ENCODE assay signal across 8 mouse cellular contexts in the genomic region with DNA sequence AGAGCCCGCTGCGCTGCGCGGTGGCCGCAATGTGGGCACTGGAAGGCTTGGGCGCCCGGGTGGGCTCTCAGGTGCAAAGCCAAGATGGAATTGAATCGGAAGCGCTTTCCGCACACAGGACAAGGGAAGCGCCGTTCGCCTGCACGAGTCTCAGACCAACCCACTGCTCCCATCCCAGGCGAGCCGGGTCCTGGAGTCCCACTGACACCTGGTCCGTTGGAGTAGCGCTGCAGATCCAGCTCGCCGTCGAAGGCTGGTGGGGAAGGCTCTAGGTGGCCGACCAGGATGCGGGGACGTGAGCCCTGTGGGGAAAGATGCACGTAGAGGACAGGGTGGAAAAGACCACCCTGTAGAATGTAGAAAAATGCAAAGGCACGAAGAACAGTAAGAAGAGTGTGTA. TPM values are rescaled to one million over a fixed set of nuclear protein-coding genes. Genes with fewer than 3 reads are reported as not detected.
DNase-seq lines count a peak whose midpoint lies in the region; ATAC-seq and TF ChIP-seq lines count a peak whose summit lies in the region.
"Had no signal": no experiment of that assay in that cellular context is flagged by ENCODE, and none has a peak within 500 bp of the region (broad histone marks: within the 10 kb centered on the region; RNA-seq: fewer than 3 reads in every experiment).

No protein-coding gene starts in this region.

- ATAC-seq in liver, embryonic 12.5 days = no peak
- ATAC-seq in liver, postnatal 0 days = no peak
- no peak for ATAC-seq in hindbrain, embryonic 14.5 days (ENCODE audit: low FRiP score)
- no peak for ATAC-seq in midbrain, embryonic 16.5 days

- peaks cover 14% of the 10 kb centered on the region; the same call in 1 of the 2 replicates for H3K27me3 ChIP-seq in liver, embryonic 12.5 days (replicated peaks)
- no peaks in the 10 kb centered on the region for H3K27me3 ChIP-seq in liver, postnatal 0 days (ENCODE audit: insufficient read depth, low read length)
- no peaks in the 10 kb centered on the region for H3K27me3 ChIP-seq in forebrain, embryonic 10.5 days (ENCODE audit: poor library complexity, severe bottlenecking)
- H3K27me3 ChIP-seq in hindbrain, embryonic 14.5 days (ENCODE audit: control insufficient read depth, insufficient read depth, low read length) = no peaks in the 10 kb centered on the region
- no peaks in the 10 kb centered on the region for H3K27me3 ChIP-seq in midbrain, embryonic 16.5 days (ENCODE audit: control insufficient read depth, insufficient read depth, low read depth, low read length)

- no peak for TF ChIP-seq EP300 in liver, postnatal 0 days (IDR thresholded peaks at IDR 0.05; ENCODE audit: low read depth)

- H3K9ac ChIP-seq in liver, embryonic 12.5 days = no peak overlapping the region
- no peak overlapping the region for H3K9ac ChIP-seq in liver, postnatal 0 days (replicated peaks)
- peak overlapping the region; percentile 57; the same call in 1 of the 2 replicates for H3K9ac ChIP-seq in hindbrain, embryonic 14.5 days
- H3K9ac ChIP-seq in midbrain, embryonic 16.5 days (ENCODE audit: low read depth, low read length) = peak overlapping the region; percentile 43

- peaks cover 48% of the 10 kb centered on the region for H3K36me3 ChIP-seq in liver, embryonic 12.5 days
- H3K36me3 ChIP-seq in liver, postnatal 0 days (replicated peaks; ENCODE audit: insufficient read depth, low read length) = peaks cover 28% of the 10 kb centered on the region
- peaks cover 56% of the 10 kb centered on the region for H3K36me3 ChIP-seq in forebrain, embryonic 10.5 days (replicated peaks)
- peaks cover 46% of the 10 kb centered on the region for H3K36me3 ChIP-seq in hindbrain, embryonic 14.5 days (replicated peaks; ENCODE audit: control insufficient read depth, insufficient read depth)
- H3K36me3 ChIP-seq in midbrain, embryonic 16.5 days (ENCODE audit: control insufficient read depth, insufficient read depth, low read length) = peaks cover 16% of the 10 kb centered on the region

- H3K9me3 ChIP-seq in liver, embryonic 12.5 days (replicated peaks) = no peaks in the 10 kb centered on the region
- no peaks in the 10 kb centered on the region for H3K9me3 ChIP-seq in liver, postnatal 0 days (ENCODE audit: low read length)
- no peaks in the 10 kb centered on the region for H3K9me3 ChIP-seq in forebrain, embryonic 10.5 days
- H3K9me3 ChIP-seq in hindbrain, embryonic 14.5 days (ENCODE audit: control insufficient read depth, low read length) = no peaks in the 10 kb centered on the region
- H3K9me3 ChIP-seq in midbrain, embryonic 16.5 days (replicated peaks; ENCODE audit: control insufficient read depth, low read length, poor library complexity, severe bottlenecking) = no peaks in the 10 kb centered on the region

- no peak for DNase-seq in liver, postnatal 0 days
- DNase-seq in forebrain, embryonic 10.5 days (ENCODE audit: extremely low spot score, low spot score) = no peak
- DNase-seq in hindbrain, embryonic 14.5 days (ENCODE audit: low spot score) = no peak
- no peak for DNase-seq in adrenal gland, adult 18-20 months (ENCODE audit: low spot score in 2 of 2)
- DNase-seq in cerebellum, adult 11 months = no peak

- peak overlapping the region; percentile 34 for H3K4me2 ChIP-seq in liver, embryonic 12.5 days
- no peak overlapping the region for H3K4me2 ChIP-seq in liver, postnatal 0 days (ENCODE audit: low read depth, low read length)
- peak overlapping the region; percentile 56 for H3K4me2 ChIP-seq in hindbrain, embryonic 14.5 days (replicated peaks)
- peak overlapping the region; percentile 53 for H3K4me2 ChIP-seq in midbrain, embryonic 16.5 days (ENCODE audit: low read length)

- 62% methylated on average over 26 of the region's 26 CpGs for WGBS in liver, embryonic 12.5 days (ENCODE audit: insufficient replicate concordance)
- 80% methylated on average over 26 of the region's 26 CpGs for WGBS in liver, postnatal 0 days (ENCODE audit: insufficient replicate concordance)
- 28% methylated on average over 26 of the region's 26 CpGs for WGBS in forebrain, embryonic 10.5 days
- WGBS in hindbrain, embryonic 14.5 days = 30% methylated on average over 26 of the region's 26 CpGs
- WGBS in midbrain, embryonic 16.5 days = 16% methylated on average over 26 of the region's 26 CpGs

- H3K27ac ChIP-seq in liver, embryonic 12.5 days = no peak overlapping the region
- no peak overlapping the region for H3K27ac ChIP-seq in liver, postnatal 0 days (ENCODE audit: low read depth)
- H3K27ac ChIP-seq in forebrain, embryonic 10.5 days = peak overlapping the region; percentile 100
- peak overlapping the region; percentile 51 for H3K27ac ChIP-seq in hindbrain, embryonic 14.5 days
- peak overlapping the region; percentile 71 for H3K27ac ChIP-seq in midbrain, embryonic 16.5 days (ENCODE audit: low read length)

- peaks cover 38% of the 10 kb centered on the region for H3K4me1 ChIP-seq in liver, embryonic 12.5 days
- H3K4me1 ChIP-seq in liver, postnatal 0 days (ENCODE audit: insufficient read depth) = peaks cover 8% of the 10 kb centered on the region
- peaks cover 88% of the 10 kb centered on the region for H3K4me1 ChIP-seq in forebrain, embryonic 10.5 days
- peaks cover 64% of the 10 kb centered on the region for H3K4me1 ChIP-seq in hindbrain, embryonic 14.5 days (replicated peaks; ENCODE audit: control insufficient read depth, insufficient read depth, low read length)
- H3K4me1 ChIP-seq in midbrain, embryonic 16.5 days (ENCODE audit: control insufficient read depth, insufficient read depth, low read length) = peaks cover 67% of the 10 kb centered on the region

- no peak overlapping the region for H3K4me3 ChIP-seq in liver, embryonic 12.5 days
- no peak overlapping the region for H3K4me3 ChIP-seq in liver, postnatal 0 days (ENCODE audit: low read depth, low read length)
- H3K4me3 ChIP-seq in forebrain, embryonic 10.5 days = peak overlapping the region; percentile 80
- H3K4me3 ChIP-seq in hindbrain, embryonic 14.5 days (replicated peaks; ENCODE audit: low read length) = peak overlapping the region; percentile 18
- peak overlapping the region; percentile 15; the same call in 1 of the 2 replicates for H3K4me3 ChIP-seq in midbrain, embryonic 16.5 days (ENCODE audit: low read depth, low read length)

- TF ChIP-seq CTCF in liver, postnatal 0 days (IDR thresholded peaks at IDR 0.05; ENCODE audit: low read depth) = no peak

RNA-seq across cellular contexts. Expression of gene Tmem253, which starts 6.1 kb away (rescaled TPM):
- polyA plus RNA-seq in liver, embryonic 12.5 days (2016; fragmentation: Nextera tagmentation; extraction: Ambion mirVana) = 0.32 and 0.39 TPM in 2 replicates
- 0.23 and 0.31 TPM in 2 replicates for polyA plus RNA-seq in liver, postnatal 0 days (2015; fragmentation: Nextera tagmentation; extraction: Ambion mirVana)
- 0.63 and 0.96 TPM in 2 replicates for polyA plus RNA-seq in forebrain, embryonic 10.5 days (2016; fragmentation: Nextera tagmentation; extraction: Ambion mirVana)
- 0.29 and 0.37 TPM in 2 replicates for polyA plus RNA-seq in hindbrain, embryonic 14.5 days (2014; fragmentation: Nextera tagmentation; extraction: Ambion mirVana)
- polyA plus RNA-seq in midbrain, embryonic 16.5 days (2015; fragmentation: Nextera tagmentation; extraction: Ambion mirVana) = 0.16 and 1.0 TPM in 2 replicates
- 1 to 10 TPM; 2.1 to 2.3 TPM for total RNA-seq in adrenal gland, adult 18-20 months (2021)
- total RNA-seq: liver, adult 2 months had no signal

RNA-seq across cellular contexts. Expression of gene Zfp219, which starts 11.2 kb away (rescaled TPM):
- 15.3 and 15.8 TPM in 2 replicates for polyA plus RNA-seq in liver, embryonic 12.5 days (2016; fragmentation: Nextera tagmentation; extraction: Ambion mirVana)
- 8.8 and 9.0 TPM in 2 replicates for polyA plus RNA-seq in liver, postnatal 0 days (2015; fragmentation: Nextera tagmentation; extraction: Ambion mirVana)
- polyA plus RNA-seq in forebrain, embryonic 10.5 days (2016; fragmentation: Nextera tagmentation; extraction: Ambion mirVana) = 85.4 and 87.6 TPM in 2 replicates
- 26.4 and 28.7 TPM in 2 replicates for polyA plus RNA-seq in hindbrain, embryonic 14.5 days (2014; fragmentation: Nextera tagmentation; extraction: Ambion mirVana)
- polyA plus RNA-seq in midbrain, embryonic 16.5 days (2015; fragmentation: Nextera tagmentation; extraction: Ambion mirVana) = 30.3 and 33.6 TPM in 2 replicates
- total RNA-seq in adrenal gland, adult 18-20 months (2021) = 10 to 100 TPM; 53.9 to 61.2 TPM

RNA-seq across cellular contexts. Expression of gene Arhgef40, which starts 24.8 kb away (rescaled TPM):
- 34.8 and 40.1 TPM in 2 replicates for polyA plus RNA-seq in liver, embryonic 12.5 days (2016; fragmentation: Nextera tagmentation; extraction: Ambion mirVana)
- 5.8 and 7.2 TPM in 2 replicates for polyA plus RNA-seq in liver, postnatal 0 days (2015; fragmentation: Nextera tagmentation; extraction: Ambion mirVana)
- 97.5 and 102 TPM in 2 replicates for polyA plus RNA-seq in forebrain, embryonic 10.5 days (2016; fragmentation: Nextera tagmentation; extraction: Ambion mirVana)
- 67.2 and 68.8 TPM in 2 replicates for polyA plus RNA-seq in hindbrain, embryonic 14.5 days (2014; fragmentation: Nextera tagmentation; extraction: Ambion mirVana)
- polyA plus RNA-seq in midbrain, embryonic 16.5 days (2015; fragmentation: Nextera tagmentation; extraction: Ambion mirVana) = 78.0 and 79.7 TPM in 2 replicates
- 10 to 100 TPM; 37.8 to 39.7 TPM for total RNA-seq in adrenal gland, adult 18-20 months (2021)

RNA-seq across cellular contexts. Expression of gene Olfr221, which starts 32.9 kb away (rescaled TPM):
- not detected in 2 replicates for polyA plus RNA-seq in liver, embryonic 12.5 days (2016; fragmentation: Nextera tagmentation; extraction: Ambion mirVana)
- polyA plus RNA-seq in liver, postnatal 0 days (2015; fragmentation: Nextera tagmentation; extraction: Ambion mirVana) = not detected in 2 replicates
- not detected in 2 replicates for polyA plus RNA-seq in forebrain, embryonic 10.5 days (2016; fragmentation: Nextera tagmentation; extraction: Ambion mirVana)
- polyA plus RNA-seq in hindbrain, embryonic 14.5 days (2014; fragmentation: Nextera tagmentation; extraction: Ambion mirVana) = not detected in 2 replicates
- polyA plus RNA-seq in midbrain, embryonic 16.5 days (2015; fragmentation: Nextera tagmentation; extraction: Ambion mirVana) = not detected in 2 replicates
- not detected for total RNA-seq in adrenal gland, adult 18-20 months (2021)
- total RNA-seq: liver, adult 2 months had no signal
- polyA plus RNA-seq: liver, adult 2 months had no signal

Comparison
In these comparisons a context has a peak if more than half of its experiments do, and no peak if none do; other contexts are left out.
1. H3K27ac ChIP-seq: peak in forebrain, embryonic 10.5 days (single experiment), hindbrain, embryonic 14.5 days (single experiment) and midbrain, embryonic 16.5 days (single experiment); none in liver, embryonic 12.5 days (single experiment) and liver, postnatal 0 days (single experiment).
2. H3K4me3 ChIP-seq: peak in forebrain, embryonic 10.5 days (single experiment), hindbrain, embryonic 14.5 days (single experiment) and midbrain, embryonic 16.5 days (single experiment); none in liver, embryonic 12.5 days (single experiment) and liver, postnatal 0 days (single experiment).
3. H3K9ac ChIP-seq: peak in hindbrain, embryonic 14.5 days (single experiment) and midbrain, embryonic 16.5 days (single experiment); none in liver, embryonic 12.5 days (single experiment) and liver, postnatal 0 days (single experiment).